Mouse (Mus musculus) limb, embryonic 11.5 days (tissue): ENCODE measurements around the gene Unc79. TPM values are rescaled to one million over a fixed set of nuclear protein-coding genes. Genes with fewer than 3 reads are reported as not detected.

Experiments used
- ATAC-seq: fragments of 200-750 bp; cut with Nextera tagmentation; 2 replicates; pipeline ENCODE4 v1.8.0; 2017; ENCODE audit warnings: low read depth; ENCODE audit not compliant: insufficient number of reproducible peaks, low FRiP score, low TSS enrichment
- DNase-seq: peaks from one replicate; pipeline ENCODE4 v3.0.0-alpha.2; 2015; ENCODE audit warnings: low spot score
- H3K27ac ChIP-seq: fragments of 300-500 bp; sonication (generic); replicated peaks from 2 replicates; pipeline ENCODE4 v1.5.1; 2014; ENCODE audit warnings: low read depth, mild to moderate bottlenecking, low read length
- H3K27me3 ChIP-seq: fragments of 300-500 bp; sonication (generic); 2 replicates; pipeline ENCODE4 v1.6.1; 2014; ENCODE audit warnings: mild to moderate bottlenecking, low read length, mixed read lengths; ENCODE audit not compliant: control insufficient read depth, insufficient read depth
- H3K36me3 ChIP-seq: fragments of 300-500 bp; sonication (generic); 2 replicates; pipeline ENCODE4 v1.6.1; 2014; ENCODE audit warnings: mild to moderate bottlenecking, low read length, moderate library complexity, mixed read lengths; ENCODE audit not compliant: control insufficient read depth, insufficient read depth
- H3K4me1 ChIP-seq: fragments of 300-500 bp; sonication (generic); 2 replicates; pipeline ENCODE4 v1.6.1; 2014; ENCODE audit warnings: low read length, mixed read lengths; ENCODE audit not compliant: control insufficient read depth, insufficient read depth
- H3K4me2 ChIP-seq: fragments of 300-500 bp; sonication (generic); 2 replicates; pipeline ENCODE4 v1.6.1; 2014; ENCODE audit warnings: low read depth, mild to moderate bottlenecking, moderate library complexity; ENCODE audit not compliant: severe bottlenecking
- H3K4me3 ChIP-seq: fragments of 300-500 bp; sonication (generic); 2 replicates; pipeline ENCODE4 v1.5.1; 2014; ENCODE audit warnings: low read depth, low read length
- H3K9ac ChIP-seq: fragments of 300-500 bp; sonication (generic); 2 replicates; pipeline ENCODE4 v1.6.1; 2014; ENCODE audit warnings: mild to moderate bottlenecking, low read length
- H3K9me3 ChIP-seq: fragments of 300-500 bp; sonication (generic); 2 replicates; pipeline ENCODE4 v1.6.1; 2016; ENCODE audit warnings: low read length; ENCODE audit not compliant: control insufficient read depth
- WGBS: fragments of 180-500 bp; shearing (Covaris S2); extraction: QIAGEN DNeasy Blood & Tissue Kit; methylation state at CpG from one replicate; pipeline ENCODE4 v1.1.7; 2014; 5-methylcytosine and 5-hydroxymethylcytosine counted together
- polyA plus RNA-seq: library from polyadenylated mRNA; unstranded; fragments of >200 nt; fragmentation: Nextera tagmentation; extraction: Ambion mirVana; gene quantifications from 2 replicates; pipeline ENCODE4 v1.2.1, GENCODE M21; 2014

Gene Unc79
- polyA plus RNA-seq, 1 experiment from 2014 or later, result 0.16 TPM

- H3K4me3 ChIP-seq, result no peak overlapping the region
- H3K4me1 ChIP-seq, result no peaks in the 10 kb centered on the region
- no peak for ATAC-seq
- WGBS, result 71% methylated on average over 6 of the region's 6 CpGs
- DNase-seq, result no peak
- H3K36me3 ChIP-seq, result no peaks in the 10 kb centered on the region
- H3K9me3 ChIP-seq, result no peaks in the 10 kb centered on the region
- no peak overlapping the region for H3K27ac ChIP-seq
- no peaks in the 10 kb centered on the region for H3K27me3 ChIP-seq
- no peak overlapping the region for H3K4me2 ChIP-seq
- H3K9ac ChIP-seq, result no peak overlapping the region
These were observed 39.1 kb downstream of the Unc79 start for GRCm38 (mm10) chr12:102987736-102988135.

DNA sequence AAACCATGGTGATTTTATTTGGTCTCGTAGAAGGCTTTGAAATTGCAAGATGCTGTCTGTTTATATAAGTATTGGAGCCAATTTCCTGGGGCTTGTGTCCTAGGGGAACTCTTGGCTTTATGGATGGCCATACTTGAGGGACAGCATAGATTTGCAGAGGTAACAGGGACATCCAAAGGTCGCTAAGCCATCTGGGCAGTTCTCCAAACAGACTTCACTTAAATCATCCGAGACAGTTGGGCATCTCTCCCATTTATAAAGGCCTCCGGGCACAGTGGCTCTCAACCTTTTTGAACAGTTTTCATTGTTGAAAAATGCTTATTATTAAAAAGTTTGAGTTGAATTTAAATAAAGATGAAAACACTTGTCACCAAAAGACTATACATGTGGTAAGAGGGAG is 59.8 kb downstream of the Unc79 start:
- ATAC-seq, result no peak
- no peaks in the 10 kb centered on the region for H3K9me3 ChIP-seq
- no peaks in the 10 kb centered on the region for H3K36me3 ChIP-seq
- no peaks in the 10 kb centered on the region for H3K27me3 ChIP-seq
- no peak overlapping the region for H3K4me2 ChIP-seq
- no peak overlapping the region for H3K9ac ChIP-seq
- H3K4me1 ChIP-seq, result no peaks in the 10 kb centered on the region
- 64% methylated on average over 4 of the region's 4 CpGs for WGBS
- DNase-seq, result no peak
- no peak overlapping the region for H3K4me3 ChIP-seq
- H3K27ac ChIP-seq, result no peak overlapping the region

DNA sequence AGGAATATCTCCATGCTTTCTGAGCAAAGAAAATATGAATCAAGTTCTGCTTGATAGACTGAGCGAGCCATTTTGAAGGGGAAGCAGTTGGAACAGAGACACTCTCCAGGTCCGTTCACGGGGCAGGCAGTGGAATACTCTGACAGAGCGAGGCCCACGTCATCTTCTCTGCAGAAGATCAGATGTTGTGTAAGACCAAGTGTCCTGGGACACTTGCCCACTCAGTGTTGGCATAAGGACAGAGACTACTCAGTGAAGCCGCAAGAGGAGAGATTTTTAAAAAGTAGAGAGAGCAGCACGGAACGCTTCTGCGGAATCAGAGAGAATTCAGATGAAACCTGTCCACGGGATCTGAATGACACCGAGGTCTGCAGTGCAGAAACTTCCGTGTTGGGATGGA is 69.5 kb downstream of the Unc79 start:
- 93% methylated on average over 12 of the region's 12 CpGs for WGBS

DNA sequence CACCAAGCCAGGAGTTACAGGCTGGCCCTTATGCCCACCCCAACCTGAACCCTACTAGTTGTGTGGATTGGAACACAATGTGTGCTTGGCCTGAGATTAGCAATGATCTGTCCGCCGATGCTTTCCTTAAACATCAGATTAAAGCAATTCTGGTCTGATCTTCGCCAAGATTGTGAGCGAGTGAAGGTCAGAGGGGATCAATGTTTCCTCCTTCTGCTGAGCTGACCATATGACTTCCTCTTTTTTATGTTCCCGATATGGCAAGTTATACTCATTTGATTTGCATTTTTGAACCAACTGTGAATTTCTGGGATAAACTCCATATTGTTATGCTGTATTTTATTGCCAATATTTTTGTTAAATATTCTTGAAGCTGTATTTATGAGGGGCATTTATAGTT is 88.0 kb downstream of the Unc79 start:
- Histone ChIP-seq H3K36me3 (no peaks in the 10 kb centered on the region), H3K9ac (no peak overlapping the region), H3K27ac (no peak overlapping the region), H3K27me3 (no peaks in the 10 kb centered on the region), H3K4me3 (no peak overlapping the region), H3K4me2 (no peak overlapping the region), H3K9me3 (no peaks in the 10 kb centered on the region), H3K4me1 (no peaks in the 10 kb centered on the region)
- ATAC-seq (no peak), DNase-seq (no peak)
- 92% methylated on average over 5 of the region's 5 CpGs for WGBS

More for the DNA sequence above, 69.5 kb downstream of the Unc79 start:
- no peak for ATAC-seq
- no peak for DNase-seq
- no peaks in the 10 kb centered on the region for H3K27me3 ChIP-seq
- H3K4me1 ChIP-seq, result no peaks in the 10 kb centered on the region
- no peak overlapping the region for H3K9ac ChIP-seq
- no peaks in the 10 kb centered on the region for H3K9me3 ChIP-seq
- no peak overlapping the region for H3K4me2 ChIP-seq
- no peak overlapping the region for H3K4me3 ChIP-seq
- no peak overlapping the region for H3K27ac ChIP-seq
- H3K36me3 ChIP-seq, result no peaks in the 10 kb centered on the region

- Histone ChIP-seq H3K9me3 (no peaks in the 10 kb centered on the region), H3K4me3 (no peak overlapping the region), H3K9ac (no peak overlapping the region), H3K4me2 (no peak overlapping the region), H3K36me3 (no peaks in the 10 kb centered on the region), H3K4me1 (no peaks in the 10 kb centered on the region), H3K27ac (no peak overlapping the region), H3K27me3 (no peaks in the 10 kb centered on the region)
- WGBS, result 71% methylated on average over 10 of the region's 10 CpGs
- ATAC-seq, result no peak
- no peak for DNase-seq
These were observed 90.7 kb downstream of the Unc79 start for GRCm38 (mm10) chr12:103039332-103039731.

DNA sequence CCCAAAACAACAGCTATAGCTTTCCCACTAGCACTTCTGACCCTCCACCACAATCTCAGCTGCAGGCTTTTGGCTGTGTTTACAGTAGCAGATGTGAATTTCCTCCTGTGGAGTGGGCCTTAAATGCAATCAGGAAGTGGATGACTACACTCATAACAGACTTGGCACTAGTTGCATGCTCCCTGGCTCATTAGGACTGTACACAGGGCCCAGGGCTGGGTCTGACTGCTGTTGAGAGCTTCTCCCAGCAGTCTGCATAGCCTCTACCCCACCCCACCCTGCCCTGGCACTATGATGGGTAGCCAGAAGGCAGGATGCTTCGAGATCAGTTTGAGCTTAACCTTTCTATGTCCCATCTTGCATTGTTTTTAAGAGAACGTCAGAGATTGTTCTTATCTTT is 91.5 kb downstream of the Unc79 start:
- Histone ChIP-seq H3K4me2 (no peak overlapping the region), H3K27me3 (no peaks in the 10 kb centered on the region), H3K27ac (no peak overlapping the region), H3K9ac (no peak overlapping the region), H3K4me1 (no peaks in the 10 kb centered on the region), H3K36me3 (no peaks in the 10 kb centered on the region), H3K4me3 (no peak overlapping the region), H3K9me3 (no peaks in the 10 kb centered on the region)
- DNase-seq (no peak), ATAC-seq (no peak)
- 84% methylated on average over 2 of the region's 2 CpGs for WGBS

GRCm38 (mm10) chr12:103041401-103041800 is 92.7 kb downstream of the Unc79 start:
- Histone ChIP-seq H3K27me3 (no peaks in the 10 kb centered on the region), H3K4me2 (no peak overlapping the region), H3K9me3 (no peaks in the 10 kb centered on the region), H3K27ac (no peak overlapping the region), H3K9ac (no peak overlapping the region), H3K36me3 (no peaks in the 10 kb centered on the region), H3K4me1 (no peaks in the 10 kb centered on the region), H3K4me3 (no peak overlapping the region)
- DNase-seq (no peak), ATAC-seq (no peak)
- WGBS, result 94% methylated on average over 3 of the region's 3 CpGs

- H3K27me3 ChIP-seq, result no peaks in the 10 kb centered on the region
- H3K4me1 ChIP-seq, result no peaks in the 10 kb centered on the region
- no peak overlapping the region for H3K4me3 ChIP-seq
- H3K9me3 ChIP-seq, result no peaks in the 10 kb centered on the region
- H3K27ac ChIP-seq, result no peak overlapping the region
- DNase-seq, result no peak
- no peak overlapping the region for H3K4me2 ChIP-seq
- ATAC-seq, result no peak
- H3K36me3 ChIP-seq, result no peaks in the 10 kb centered on the region
- H3K9ac ChIP-seq, result no peak overlapping the region
- WGBS, result 88% methylated on average over 5 of the region's 5 CpGs
These were observed 94.1 kb downstream of the Unc79 start for GRCm38 (mm10) chr12:103042711-103043110.

GRCm38 (mm10) chr12:103044422-103044821 is 95.8 kb downstream of the Unc79 start:
- Histone ChIP-seq H3K4me2 (no peak overlapping the region), H3K9ac (no peak overlapping the region), H3K27me3 (no peaks in the 10 kb centered on the region), H3K4me3 (no peak overlapping the region), H3K27ac (no peak overlapping the region), H3K36me3 (no peaks in the 10 kb centered on the region), H3K9me3 (no peaks in the 10 kb centered on the region), H3K4me1 (no peaks in the 10 kb centered on the region)
- 57% methylated on average over 4 of the region's 4 CpGs for WGBS
- DNase-seq (no peak), ATAC-seq (no peak)
